ENCODE assay signal across 20 mouse cellular contexts in genomic region chr3:108689015-108689441, GRCm38 (mm10). TPM values are rescaled to one million over a fixed set of nuclear protein-coding genes. Genes with fewer than 3 reads are reported as not detected.
DNase-seq lines count a peak whose midpoint lies in the region; ATAC-seq and TF ChIP-seq lines count a peak whose summit lies in the region.
"Had no signal": no experiment of that assay in that cellular context is flagged by ENCODE, and none has a peak within 500 bp of the region (broad histone marks: within the 10 kb centered on the region; RNA-seq: fewer than 3 reads in every experiment).

No protein-coding gene starts in this region.

- H3K4me1 ChIP-seq in forebrain, embryonic 14.5 days (ENCODE audit: control insufficient read depth, insufficient read depth, low read length) = no peaks in the 10 kb centered on the region; the same call in 1 of the 2 replicates
- no peaks in the 10 kb centered on the region for H3K4me1 ChIP-seq in forebrain, embryonic 11.5 days (replicated peaks; ENCODE audit: control insufficient read depth, insufficient read depth, low read length)
- peaks cover 18% of the 10 kb centered on the region for H3K4me1 ChIP-seq in embryonic facial prominence, embryonic 14.5 days (ENCODE audit: control insufficient read depth, insufficient read depth, low read length)
- peaks cover 15% of the 10 kb centered on the region for H3K4me1 ChIP-seq in limb, embryonic 14.5 days (ENCODE audit: control insufficient read depth, insufficient read depth, low read length)
- H3K4me1 ChIP-seq: liver, embryonic 13.5 days; neural tube, embryonic 15.5 days had no signal

- TF ChIP-seq POLR2A in limb, embryonic 14.5 days (IDR thresholded peaks at IDR 0.05; ENCODE audit: borderline replicate concordance, extremely low read depth, insufficient read depth, insufficient read length) = no peak

- WGBS in forebrain, embryonic 14.5 days = 64% methylated on average over 6 of the region's 6 CpGs
- WGBS in forebrain, embryonic 11.5 days = 80% methylated on average over 6 of the region's 6 CpGs
- WGBS in embryonic facial prominence, embryonic 14.5 days = 61% methylated on average over 6 of the region's 6 CpGs
- WGBS in limb, embryonic 14.5 days = 38% methylated on average over 6 of the region's 6 CpGs

- H3K27me3 ChIP-seq in forebrain, embryonic 14.5 days (replicated peaks; ENCODE audit: control insufficient read depth, insufficient read depth, low read length) = no peaks in the 10 kb centered on the region
- H3K27me3 ChIP-seq in forebrain, embryonic 11.5 days (ENCODE audit: control insufficient read depth, insufficient read depth, low read length) = no peaks in the 10 kb centered on the region
- H3K27me3 ChIP-seq in embryonic facial prominence, embryonic 14.5 days (replicated peaks; ENCODE audit: control insufficient read depth, insufficient read depth, low read length) = no peaks in the 10 kb centered on the region
- no peaks in the 10 kb centered on the region for H3K27me3 ChIP-seq in limb, embryonic 14.5 days (ENCODE audit: control insufficient read depth, insufficient read depth, low read length)
- H3K27me3 ChIP-seq: liver, embryonic 13.5 days; neural tube, embryonic 15.5 days had no signal

- H3K36me3 ChIP-seq in forebrain, embryonic 14.5 days (ENCODE audit: control insufficient read depth, insufficient read depth, low read length) = peaks cover 45% of the 10 kb centered on the region
- no peaks in the 10 kb centered on the region; the same call in 1 of the 2 replicates for H3K36me3 ChIP-seq in forebrain, embryonic 11.5 days (ENCODE audit: control insufficient read depth, insufficient read depth, low read length)
- H3K36me3 ChIP-seq in embryonic facial prominence, embryonic 14.5 days (ENCODE audit: control insufficient read depth, insufficient read depth, low read length) = peaks cover 61% of the 10 kb centered on the region
- H3K36me3 ChIP-seq in limb, embryonic 14.5 days (ENCODE audit: control insufficient read depth, insufficient read depth, low read length) = peaks cover 63% of the 10 kb centered on the region

- no peak for ATAC-seq in forebrain, embryonic 14.5 days
- no peak for ATAC-seq in forebrain, embryonic 11.5 days (replicated peaks; ENCODE audit: low FRiP score)
- ATAC-seq in embryonic facial prominence, embryonic 14.5 days (ENCODE audit: low read depth) = peak; percentile 26; the same call in 1 of the 2 replicates
- ATAC-seq in limb, embryonic 14.5 days (ENCODE audit: low FRiP score, low read depth) = peak; percentile 77
- ATAC-seq: intestine, postnatal 0 days had no signal

- no peak overlapping the region for H3K4me3 ChIP-seq in forebrain, embryonic 14.5 days (ENCODE audit: low read depth, low read length)
- H3K4me3 ChIP-seq in forebrain, embryonic 11.5 days (ENCODE audit: low read depth, low read length) = no peak overlapping the region
- no peak overlapping the region for H3K4me3 ChIP-seq in embryonic facial prominence, embryonic 14.5 days (ENCODE audit: low read depth, low read length)
- no peak overlapping the region for H3K4me3 ChIP-seq in limb, embryonic 14.5 days (replicated peaks; ENCODE audit: low read length)
- H3K4me3 ChIP-seq: left cerebral cortex, adult 2 months; liver, embryonic 13.5 days; neural tube, embryonic 15.5 days had no signal

- H3K9me3 ChIP-seq in forebrain, embryonic 14.5 days (replicated peaks; ENCODE audit: control insufficient read depth, low read length) = no peaks in the 10 kb centered on the region
- H3K9me3 ChIP-seq in forebrain, embryonic 11.5 days (ENCODE audit: control insufficient read depth, low read length) = no peaks in the 10 kb centered on the region
- H3K9me3 ChIP-seq in embryonic facial prominence, embryonic 14.5 days (ENCODE audit: control insufficient read depth, low read length) = no peaks in the 10 kb centered on the region
- no peaks in the 10 kb centered on the region for H3K9me3 ChIP-seq in limb, embryonic 14.5 days (ENCODE audit: control insufficient read depth, low read length)
- H3K9me3 ChIP-seq: liver, embryonic 13.5 days; neural tube, embryonic 15.5 days had no signal

- H3K4me2 ChIP-seq in forebrain, embryonic 14.5 days (ENCODE audit: low read length) = no peak overlapping the region
- H3K4me2 ChIP-seq in forebrain, embryonic 11.5 days (ENCODE audit: low read depth, low read length, severe bottlenecking) = no peak overlapping the region
- no peak overlapping the region for H3K4me2 ChIP-seq in embryonic facial prominence, embryonic 14.5 days (ENCODE audit: low read depth, low read length)
- H3K4me2 ChIP-seq in limb, embryonic 14.5 days (replicated peaks; ENCODE audit: low read depth, low read length, severe bottlenecking) = no peak overlapping the region
- H3K4me2 ChIP-seq: liver, embryonic 13.5 days; neural tube, embryonic 15.5 days had no signal

- no peak overlapping the region for H3K9ac ChIP-seq in forebrain, embryonic 14.5 days (ENCODE audit: low read length)
- no peak overlapping the region for H3K9ac ChIP-seq in forebrain, embryonic 11.5 days (ENCODE audit: low read length)
- 0 out of 2 replicates have a peak overlapping the region, but pooled peaks have one; percentile 6 for H3K9ac ChIP-seq in embryonic facial prominence, embryonic 14.5 days (ENCODE audit: low read depth, low read length)
- H3K9ac ChIP-seq in limb, embryonic 14.5 days (ENCODE audit: low read depth, low read length, severe bottlenecking) = no peak overlapping the region
- H3K9ac ChIP-seq: liver, embryonic 13.5 days; neural tube, embryonic 15.5 days had no signal

- no peak overlapping the region for H3K27ac ChIP-seq in forebrain, embryonic 14.5 days (ENCODE audit: low read depth, low read length)
- H3K27ac ChIP-seq in forebrain, embryonic 11.5 days (ENCODE audit: low read depth, low read length) = no peak overlapping the region
- H3K27ac ChIP-seq in embryonic facial prominence, embryonic 14.5 days (replicated peaks; ENCODE audit: low read depth, low read length) = peak overlapping the region; percentile 74
- peak overlapping the region; percentile 61 for H3K27ac ChIP-seq in limb, embryonic 14.5 days (replicated peaks; ENCODE audit: low read depth, low read length)
- H3K27ac ChIP-seq: left cerebral cortex, adult 2 months; liver, embryonic 13.5 days; neural tube, embryonic 15.5 days had no signal

- peak; percentile 28 for DNase-seq in forebrain, embryonic 14.5 days (ENCODE audit: low spot score)
- no peak for DNase-seq in forebrain, embryonic 11.5 days (ENCODE audit: low spot score)
- DNase-seq in left cerebral cortex, postnatal 4 days = peak; percentile 15
- DNase-seq in left cerebral cortex, adult 18-20 months (ENCODE audit: low spot score in 2 of 2) = no peak
- peak; percentile 33 for DNase-seq in embryonic facial prominence, embryonic 14.5 days (ENCODE audit: low spot score)
- peak; percentile 7 for DNase-seq in limb, embryonic 14.5 days (ENCODE audit: low spot score)
- DNase-seq in kidney, postnatal 25 days = no peak
- no peak for DNase-seq in frontal cortex, postnatal 25 days (ENCODE audit: low spot score in 2 of 2)
- DNase-seq: cerebellum, adult 9-11 months; heart, postnatal 10 days; liver, embryonic 13.5 days; lung, postnatal 4 days; right cerebral cortex, postnatal 4 days; thymus, postnatal 4 days had no signal

- intact Hi-C loops in left cerebral cortex, postnatal 4 days (cut with DNase I) = no loop called here

RNA-seq across cellular contexts. Expression of gene Gpsm2, which starts 33.1 kb away (rescaled TPM):
- polyA plus RNA-seq in forebrain, embryonic 14.5 days (2014; fragmentation: Nextera tagmentation; extraction: Ambion mirVana) = 37.2 and 44.8 TPM in 2 replicates
- 120 TPM in 2 replicates for polyA plus RNA-seq in forebrain, embryonic 11.5 days (2014; fragmentation: Nextera tagmentation; extraction: Ambion mirVana)
- 10 to 100 TPM; 13.9 to 16.2 TPM for total RNA-seq in left cerebral cortex, postnatal 4 days (2021)
- total RNA-seq in left cerebral cortex, adult 18-20 months (2021) = 10 to 100 TPM; 14.7 to 18.8 TPM
- polyA plus RNA-seq in embryonic facial prominence, embryonic 14.5 days (2014; fragmentation: Nextera tagmentation; extraction: Ambion mirVana) = 69.5 and 85.1 TPM in 2 replicates
- 38.2 and 55.2 TPM in 2 replicates for polyA plus RNA-seq in limb, embryonic 14.5 days (2012; rRNA removed)
- polyA plus RNA-seq in limb, embryonic 14.5 days (2014; fragmentation: Nextera tagmentation; extraction: Ambion mirVana) = 120 and 121 TPM in 2 replicates

RNA-seq across cellular contexts. Expression of gene Clcc1, which starts 35.3 kb away (rescaled TPM):
- 51.4 and 56.6 TPM in 2 replicates for polyA plus RNA-seq in forebrain, embryonic 14.5 days (2014; fragmentation: Nextera tagmentation; extraction: Ambion mirVana)
- 64.7 and 73.9 TPM in 2 replicates for polyA plus RNA-seq in forebrain, embryonic 11.5 days (2014; fragmentation: Nextera tagmentation; extraction: Ambion mirVana)
- 10 to 100 TPM; 21.6 to 22.5 TPM for total RNA-seq in left cerebral cortex, postnatal 4 days (2021)
- total RNA-seq in left cerebral cortex, adult 18-20 months (2021) = 10 to 100 TPM; 29.2 to 31.2 TPM
- polyA plus RNA-seq in embryonic facial prominence, embryonic 14.5 days (2014; fragmentation: Nextera tagmentation; extraction: Ambion mirVana) = 67.4 and 79.9 TPM in 2 replicates
- 79.4 and 81.3 TPM in 2 replicates for polyA plus RNA-seq in limb, embryonic 14.5 days (2012; rRNA removed)
- polyA plus RNA-seq in limb, embryonic 14.5 days (2014; fragmentation: Nextera tagmentation; extraction: Ambion mirVana) = 78.0 and 87.7 TPM in 2 replicates

RNA-seq across cellular contexts. Expression of gene Aknad1, which starts 50.4 kb away (rescaled TPM):
- polyA plus RNA-seq in forebrain, embryonic 14.5 days (2014; fragmentation: Nextera tagmentation; extraction: Ambion mirVana) = not detected in 2 replicates
- not detected in 2 replicates for polyA plus RNA-seq in forebrain, embryonic 11.5 days (2014; fragmentation: Nextera tagmentation; extraction: Ambion mirVana)
- total RNA-seq in left cerebral cortex, postnatal 4 days (2021) = not detected
- under 1 TPM in 1 of 2 experiments, not detected in 1; 0.12 TPM for total RNA-seq in left cerebral cortex, adult 18-20 months (2021)
- 0.92 and 1.5 TPM in 2 replicates for polyA plus RNA-seq in embryonic facial prominence, embryonic 14.5 days (2014; fragmentation: Nextera tagmentation; extraction: Ambion mirVana)
- polyA plus RNA-seq in limb, embryonic 14.5 days (2012; rRNA removed) = 3.4 and 3.6 TPM in 2 replicates
- polyA plus RNA-seq in limb, embryonic 14.5 days (2014; fragmentation: Nextera tagmentation; extraction: Ambion mirVana) = 2.2 TPM in 2 replicates
- total RNA-seq: ES-E14; granulocyte monocyte progenitor cell, adult 5-6 weeks; left cerebral cortex, adult 2 months; monocyte, adult 5-6 weeks had no signal

Comparison
In these comparisons a context has a peak if more than half of its experiments do, and no peak if none do; other contexts are left out.
1. DNase-seq: peak in forebrain, embryonic 14.5 days (single experiment), left cerebral cortex, postnatal 4 days (single experiment), embryonic facial prominence, embryonic 14.5 days (single experiment) and limb, embryonic 14.5 days (single experiment); none in forebrain, embryonic 11.5 days (single experiment), left cerebral cortex, adult 18-20 months (0 of 2), kidney, postnatal 25 days (0 of 2) and frontal cortex, postnatal 25 days (0 of 2).
2. ATAC-seq: peak in embryonic facial prominence, embryonic 14.5 days (single experiment) and limb, embryonic 14.5 days (single experiment); none in forebrain, embryonic 14.5 days (single experiment) and forebrain, embryonic 11.5 days (single experiment).
3. H3K27ac ChIP-seq: peak in embryonic facial prominence, embryonic 14.5 days (single experiment) and limb, embryonic 14.5 days (single experiment); none in forebrain, embryonic 14.5 days (single experiment) and forebrain, embryonic 11.5 days (single experiment).